Mouse (Mus musculus): ENCODE results near the gene Adgrd1.

The Adgrd1 gene

GRCm38 (mm10) chr5:129096511-129096910, at the start of gene Adgrd1:
Adgrd1 (plus strand) TSS chr5:129096750.
- no peak for DNase-seq (ENCODE audit: low spot score)

GRCm38 (mm10) chr5:129049372-129049771, 47.2 kb upstream of the Adgrd1 start:
- DNase-seq (ENCODE audit: low spot score) = no peak

GRCm38 (mm10) chr5:129051910-129052309, 44.6 kb upstream of the Adgrd1 start:
- no peak for DNase-seq (ENCODE audit: low spot score)

GRCm38 (mm10) chr5:129052636-129053355, 43.8 kb upstream of the Adgrd1 start:
- no peak for DNase-seq (ENCODE audit: low spot score)

GRCm38 (mm10) chr5:129054675-129055284, 41.8 kb upstream of the Adgrd1 start:
- no peak for DNase-seq (ENCODE audit: low spot score)

- DNase-seq (ENCODE audit: low spot score) = no peak
Measured at GRCm38 (mm10) chr5:129059116-129059515, 37.4 kb upstream of the Adgrd1 start.

GRCm38 (mm10) chr5:129061579-129061978, 35.0 kb upstream of the Adgrd1 start:
- DNase-seq (ENCODE audit: low spot score) = peak; percentile 72

- DNase-seq (ENCODE audit: low spot score) = peak; percentile 78
Measured at GRCm38 (mm10) chr5:129063037-129063791, 33.3 kb upstream of the Adgrd1 start.

GRCm38 (mm10) chr5:129063792-129064087, 32.8 kb upstream of the Adgrd1 start:
- no peak for DNase-seq (ENCODE audit: low spot score)

GRCm38 (mm10) chr5:129064186-129064585, 32.4 kb upstream of the Adgrd1 start:
- DNase-seq (ENCODE audit: low spot score) = no peak

- DNase-seq (ENCODE audit: low spot score) = no peak
Measured at GRCm38 (mm10) chr5:129065301-129065700, 31.2 kb upstream of the Adgrd1 start.

GRCm38 (mm10) chr5:129065946-129066345, 30.6 kb upstream of the Adgrd1 start:
- DNase-seq (ENCODE audit: low spot score) = no peak

- DNase-seq (ENCODE audit: low spot score) = no peak
Measured at GRCm38 (mm10) chr5:129066541-129067230, 29.9 kb upstream of the Adgrd1 start.

GRCm38 (mm10) chr5:129067231-129067834, 29.2 kb upstream of the Adgrd1 start:
- DNase-seq (ENCODE audit: low spot score) = no peak

GRCm38 (mm10) chr5:129071761-129072280, 24.7 kb upstream of the Adgrd1 start:
- no peak for DNase-seq (ENCODE audit: low spot score)

GRCm38 (mm10) chr5:129073404-129073803, 23.1 kb upstream of the Adgrd1 start:
- no peak for DNase-seq (ENCODE audit: low spot score)

- DNase-seq (ENCODE audit: low spot score) = no peak
Measured at GRCm38 (mm10) chr5:129076098-129076497, 20.5 kb upstream of the Adgrd1 start.

- DNase-seq (ENCODE audit: low spot score) = no peak
Measured at GRCm38 (mm10) chr5:129077240-129077639, 19.3 kb upstream of the Adgrd1 start.

GRCm38 (mm10) chr5:129081521-129081920, 15.0 kb upstream of the Adgrd1 start:
- DNase-seq (ENCODE audit: low spot score) = no peak

GRCm38 (mm10) chr5:129085153-129085552, 11.4 kb upstream of the Adgrd1 start:
- DNase-seq (ENCODE audit: low spot score) = no peak

- no peak for DNase-seq (ENCODE audit: low spot score)
Measured at GRCm38 (mm10) chr5:129092345-129093065, 4.0 kb upstream of the Adgrd1 start.
